ENCODE assay signal across 24 mouse cellular contexts in genomic region chr7:37851471-37851870, GRCm38 (mm10).
A peak's percentile ranks its signal among the peaks of the same experiment; 100 is the strongest.
DNase-seq lines count a peak whose midpoint lies in the region; TF ChIP-seq lines count a peak whose summit lies in the region.
"Had no signal": no experiment of that assay in that cellular context is flagged by ENCODE, and none has a peak within 500 bp of the region (broad histone marks: within the 10 kb centered on the region; RNA-seq: fewer than 3 reads in every experiment).

No protein-coding gene starts in this region.

- intact Hi-C loops in gastrocnemius, adult 2 months (cut with DNase I), result no loop called here

- TF ChIP-seq CTCF in gastrocnemius, adult 2 months (IDR thresholded peaks at IDR 0.05), result no peak

- DNase-seq in cerebellum, postnatal 10 days, result peak; percentile 31 to 38
- DNase-seq in cerebellum, adult 18-20 months, result no peak
- DNase-seq in 3T3-L1 (ENCODE audit: low read depth, low spot score), result peak; percentile 52
- DNase-seq in adrenal gland, adult 2 months, result peak; percentile 69
- peak; percentile 68 to 80 for DNase-seq in adrenal gland, postnatal 36 days
- no peak for DNase-seq in urinary bladder, postnatal 4 days (ENCODE audit: low spot score in 2 of 2)
- DNase-seq in gastrocnemius, adult 2 months, result no peak
- DNase-seq: cerebellum, adult 8-10 months; cerebellum, postnatal 36 days; forebrain, postnatal 0 days; gastrocnemius, postnatal 10 days; kidney, adult 9 months; kidney, postnatal 14 days; layer of hippocampus, adult 9-11 months; liver; lung, adult 2 months; lung, postnatal 10 days; right cerebral cortex, postnatal 4 days; thymus, adult 2 months; thymus, postnatal 36 days had no signal

- H3K27ac ChIP-seq in gastrocnemius, adult 2 months, result no peak overlapping the region
- H3K27ac ChIP-seq: liver, embryonic 14.5 days; stomach, postnatal 0 days had no signal

- H3K4me3 ChIP-seq in gastrocnemius, adult 2 months, result no peak overlapping the region
- H3K4me3 ChIP-seq: embryonic facial prominence, embryonic 13.5 days; forebrain, embryonic 10.5 days had no signal

Comparison
In these comparisons a context has a peak if more than half of its experiments do, and no peak if none do; other contexts are left out.
1. DNase-seq: peak in cerebellum, postnatal 10 days (2 of 2), 3T3-L1 (single experiment), adrenal gland, adult 2 months (single experiment) and adrenal gland, postnatal 36 days (2 of 2); none in cerebellum, adult 18-20 months (0 of 2), urinary bladder, postnatal 4 days (0 of 2) and gastrocnemius, adult 2 months (single experiment).